Mouse (Mus musculus) urinary bladder, postnatal 14 days (tissue): ENCODE data around the gene Rrbp1.
A peak's percentile ranks its signal among the peaks of the same experiment; 100 is the strongest.

Experiments used
- DNase-seq: peaks from one replicate; pipeline ENCODE4 v3.0.0; 2021; ENCODE audit warnings: low spot score

Rrbp1 gene

DNA sequence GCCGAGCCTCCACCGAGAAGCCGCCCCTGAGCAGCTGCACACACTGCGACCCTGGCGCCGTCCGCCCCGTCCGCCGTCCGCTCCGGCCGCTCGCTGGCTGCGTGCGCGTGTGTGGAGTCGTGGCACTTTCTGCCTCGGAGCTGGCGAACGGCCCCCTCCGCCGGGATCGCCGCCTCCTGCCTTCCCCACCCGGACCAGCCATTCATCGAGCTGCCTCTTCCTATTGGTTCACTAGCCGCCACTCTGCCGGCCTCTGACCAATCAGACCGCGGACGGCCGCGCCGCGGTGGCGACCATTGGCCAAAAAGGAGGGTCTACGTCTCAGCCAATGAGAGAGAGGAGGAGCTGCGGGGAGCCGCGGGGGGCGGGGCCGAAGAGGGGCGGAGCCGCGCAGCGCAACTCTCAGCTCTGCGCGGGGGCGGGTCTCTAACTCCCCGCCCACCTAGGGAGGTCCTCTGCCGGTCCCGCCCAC is at the start of gene Rrbp1:
Rrbp1 (minus strand) TSS at position 184 of the 472 bp plus-strand sequence.
- DNase-seq = peak; percentile 98

DNA sequence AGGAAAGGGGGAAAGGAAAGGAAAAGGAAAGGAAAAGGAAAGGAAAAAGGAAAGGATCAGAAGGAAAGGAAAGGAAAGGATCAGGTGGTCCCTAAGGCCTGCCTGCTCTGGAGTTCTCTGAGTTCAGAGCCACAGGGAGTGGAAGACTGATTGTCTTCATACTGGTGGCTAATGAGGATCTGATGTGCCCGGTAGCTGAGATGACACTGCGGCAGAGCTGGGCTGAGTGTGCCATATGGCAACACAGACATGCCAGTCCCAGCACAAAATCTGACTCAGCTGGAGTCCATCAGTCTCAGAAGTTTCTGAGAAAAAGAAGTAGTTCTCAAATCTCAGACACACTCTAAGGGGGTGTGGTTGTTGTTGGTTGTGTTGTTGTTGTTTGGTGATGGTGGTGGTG is 46.7 kb upstream of the Rrbp1 start:
- no peak for DNase-seq

DNA sequence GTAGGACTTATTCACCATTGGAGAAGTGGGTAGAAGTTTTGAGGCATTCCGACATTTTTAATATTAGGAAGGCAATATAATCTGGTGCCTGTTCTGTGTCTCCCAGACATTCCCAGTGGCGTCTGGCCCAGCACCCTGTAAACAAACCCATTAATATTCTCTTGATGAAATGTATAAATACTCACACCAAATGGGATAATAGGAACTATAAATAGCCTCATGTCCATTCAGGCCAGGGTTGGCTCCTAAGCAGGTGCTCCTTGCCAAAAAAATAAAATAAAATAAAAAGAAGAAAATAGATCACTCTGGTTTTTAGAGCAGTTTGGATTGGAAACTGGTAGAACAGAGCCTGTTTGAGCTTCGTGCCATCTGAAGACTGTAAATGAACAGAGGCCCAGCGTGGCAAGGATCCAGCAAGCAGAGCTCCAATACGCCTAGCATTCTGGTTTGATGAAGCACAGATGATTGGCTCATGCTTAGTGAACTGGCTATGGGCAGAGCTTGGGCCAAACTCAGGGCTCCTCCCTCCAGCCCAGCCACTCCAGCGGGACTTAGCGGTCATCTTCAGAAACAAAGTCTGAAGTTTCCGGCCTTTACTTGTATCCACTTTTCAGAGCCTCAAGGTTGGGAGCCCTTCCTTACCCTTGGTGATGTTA is 41.5 kb upstream of the Rrbp1 start:
- peak; percentile 58 for DNase-seq

DNA sequence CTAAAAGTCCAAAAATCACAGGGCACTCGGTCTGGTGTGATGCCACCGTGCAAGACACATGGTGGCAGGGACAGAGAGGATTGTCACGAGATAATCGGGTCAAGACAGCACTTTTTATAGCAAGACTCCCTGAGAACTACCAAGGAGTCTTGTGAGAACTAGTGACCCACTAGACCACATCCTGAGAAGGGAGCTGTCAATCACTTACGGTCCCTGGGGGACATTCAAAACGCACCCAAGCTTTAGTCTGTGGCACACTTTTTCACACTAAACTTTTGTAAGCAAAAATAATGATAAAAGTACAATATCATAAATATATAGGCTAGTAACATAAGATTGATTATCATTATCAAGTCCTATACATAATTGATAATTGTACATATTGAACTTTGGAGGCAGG is 39.8 kb upstream of the Rrbp1 start:
- DNase-seq = no peak

DNA sequence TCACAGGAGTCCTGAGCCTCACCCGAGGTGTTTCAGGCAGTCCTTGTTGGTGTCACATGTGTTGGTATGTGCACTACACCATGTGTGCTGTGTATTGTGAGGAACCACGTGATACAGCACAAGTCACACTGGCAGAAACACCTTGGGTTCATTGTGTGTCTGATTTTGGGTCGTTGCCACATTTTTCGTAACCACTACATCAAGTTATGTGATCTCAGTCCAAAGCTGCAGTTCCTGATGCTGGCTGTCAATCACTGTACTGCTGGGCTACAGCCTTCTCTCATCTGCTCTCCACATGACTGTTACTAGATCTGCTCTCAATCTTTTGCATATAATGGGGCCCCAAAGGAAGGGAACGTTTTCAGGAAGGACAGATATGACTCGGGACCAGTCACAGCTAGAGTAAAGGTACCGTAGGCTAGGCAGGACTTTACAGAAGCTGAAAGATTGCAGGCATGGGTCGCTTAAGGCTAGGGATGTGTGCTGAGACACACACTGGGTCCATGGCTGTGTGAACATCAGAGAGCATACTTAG is 39.1 kb upstream of the Rrbp1 start:
- DNase-seq = no peak

DNA sequence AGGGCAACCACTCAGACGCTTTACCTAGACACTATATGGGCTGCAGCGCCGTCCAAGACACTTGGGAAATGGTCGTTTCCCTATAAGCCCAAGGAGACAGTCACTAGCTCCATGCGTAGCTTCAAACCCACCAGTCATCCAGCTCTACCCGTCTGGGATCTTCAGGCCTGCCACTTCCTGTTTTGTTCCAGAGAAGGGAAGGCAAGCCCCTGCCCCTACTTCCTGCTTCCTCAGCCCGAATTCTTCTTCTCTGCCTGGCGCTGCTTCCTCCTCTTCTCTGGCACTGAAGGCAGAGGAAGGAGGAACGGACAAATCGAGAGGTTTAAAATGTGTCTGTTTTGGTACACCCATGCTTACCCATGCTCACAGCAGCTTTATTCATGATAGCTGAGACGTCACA is 35.9 kb upstream of the Rrbp1 start:
- no peak for DNase-seq

DNA sequence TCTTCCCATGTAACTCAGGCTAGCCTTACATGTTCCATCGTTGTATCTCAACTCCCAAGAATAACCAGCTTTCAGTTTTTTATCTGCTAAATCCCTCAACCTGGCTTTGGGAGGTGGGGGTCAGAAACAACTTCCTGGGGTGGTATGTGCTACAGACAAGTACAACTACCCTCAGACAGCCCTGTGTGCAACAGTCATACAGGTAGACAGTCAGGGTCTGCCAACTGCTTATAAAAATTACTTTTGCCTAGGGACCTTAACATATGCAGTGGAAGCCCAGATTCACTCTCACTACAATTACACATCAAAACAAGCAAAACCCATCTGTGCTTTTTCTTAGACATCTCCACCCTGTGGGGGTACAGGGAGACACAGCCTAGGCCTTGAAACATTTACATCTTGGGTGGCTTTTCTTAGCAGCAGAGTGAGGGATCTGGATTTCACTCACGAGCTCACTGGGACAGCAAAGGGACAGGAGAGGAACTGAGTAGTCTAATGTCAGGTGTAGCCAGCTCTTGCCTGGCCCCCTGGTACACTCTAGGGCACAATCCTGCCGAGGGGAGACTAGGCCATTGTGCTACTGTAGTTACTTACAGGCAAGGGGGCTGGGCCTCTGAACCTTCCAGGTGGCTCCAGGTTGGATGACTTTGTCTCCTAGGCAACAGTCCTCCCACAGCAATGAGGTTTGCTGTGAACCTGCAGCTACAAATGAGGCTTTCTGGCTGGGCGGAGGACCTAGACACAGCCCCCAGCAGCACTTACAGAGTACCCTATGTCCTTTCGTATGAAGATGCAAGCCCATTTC is 34.9 kb upstream of the Rrbp1 start:
- no peak for DNase-seq

DNA sequence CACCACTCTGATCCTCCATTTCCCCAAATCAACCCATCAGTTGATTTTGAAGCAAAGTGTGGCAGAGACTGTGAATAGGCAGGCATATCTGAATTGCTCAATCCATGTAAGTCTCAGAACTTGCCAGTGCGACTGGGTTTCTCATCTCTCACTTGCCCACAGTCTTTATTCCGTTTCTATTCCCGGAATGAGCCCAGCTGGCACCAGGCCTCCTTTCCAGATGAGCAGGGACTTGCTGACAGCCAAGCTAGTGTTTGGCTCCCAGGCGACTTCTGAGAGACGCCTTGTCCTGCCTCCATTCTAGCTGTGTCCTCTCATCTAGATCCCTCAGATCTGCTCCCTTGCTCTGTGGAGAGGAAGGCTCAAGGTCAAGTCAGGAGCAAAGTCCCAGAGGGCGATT is 33.7 kb upstream of the Rrbp1 start:
- DNase-seq = no peak

DNA sequence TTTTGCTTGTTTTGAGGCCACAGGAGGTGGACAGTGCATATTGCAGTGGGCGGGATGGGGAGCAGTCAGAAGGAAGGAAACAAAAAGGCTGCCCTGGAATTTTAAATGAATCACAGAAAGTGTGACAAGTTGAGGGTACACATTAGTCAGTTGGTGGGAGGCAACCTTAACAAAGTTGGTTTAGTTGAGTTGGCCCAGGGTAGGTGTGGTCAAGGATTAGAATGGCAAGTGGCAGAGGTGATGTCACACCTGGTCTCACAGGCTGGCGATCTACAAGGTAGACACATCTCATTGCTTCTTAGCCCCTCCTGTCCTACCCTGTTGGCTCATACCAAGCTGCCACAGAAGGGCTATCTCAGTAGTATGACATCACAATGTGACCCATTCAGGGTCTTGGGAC is 21.6 kb upstream of the Rrbp1 start, which contains the start of gene Banf2:
Banf2 (plus strand) TSS at position 396 of the 400 bp plus-strand sequence.
- DNase-seq = no peak

DNA sequence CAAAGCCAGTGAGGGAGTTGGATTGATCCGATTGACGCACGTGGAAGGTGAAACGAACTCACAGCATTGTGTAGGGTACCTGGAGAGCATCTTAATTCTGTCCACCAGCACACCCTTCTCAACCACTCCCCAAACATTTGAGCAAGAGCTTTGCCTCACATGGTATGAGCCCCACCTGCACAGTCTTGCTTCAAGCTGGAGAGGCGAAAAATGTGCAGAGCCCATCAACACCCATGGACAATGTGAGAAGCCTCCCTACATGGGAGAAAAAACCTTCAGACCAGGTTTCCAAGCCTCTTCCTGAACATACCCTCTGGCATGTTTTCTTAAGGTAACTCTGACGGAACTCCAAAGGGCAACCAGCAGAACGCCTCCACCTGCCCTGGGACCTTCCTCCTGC is 19.7 kb upstream of the Rrbp1 start:
- DNase-seq = no peak

DNA sequence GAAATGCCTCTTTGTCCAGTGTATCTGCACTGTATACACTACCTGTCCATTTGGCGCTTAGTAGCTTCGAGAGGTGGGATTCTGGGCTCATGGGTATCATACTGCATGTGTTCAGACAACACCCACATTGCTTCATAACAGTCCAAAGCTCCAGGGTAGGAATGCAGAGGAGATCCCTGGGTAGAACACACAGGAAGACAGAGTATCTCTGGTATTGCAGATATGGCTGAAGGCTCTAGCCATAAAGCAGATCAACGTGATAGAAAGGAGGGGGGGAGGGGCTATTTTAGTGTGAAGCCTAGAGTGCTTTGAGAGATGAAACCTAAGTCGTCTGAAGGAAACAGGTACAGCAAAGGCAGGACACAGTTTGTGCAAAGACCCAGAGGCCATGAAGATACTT is 15.4 kb upstream of the Rrbp1 start:
- no peak for DNase-seq

DNA sequence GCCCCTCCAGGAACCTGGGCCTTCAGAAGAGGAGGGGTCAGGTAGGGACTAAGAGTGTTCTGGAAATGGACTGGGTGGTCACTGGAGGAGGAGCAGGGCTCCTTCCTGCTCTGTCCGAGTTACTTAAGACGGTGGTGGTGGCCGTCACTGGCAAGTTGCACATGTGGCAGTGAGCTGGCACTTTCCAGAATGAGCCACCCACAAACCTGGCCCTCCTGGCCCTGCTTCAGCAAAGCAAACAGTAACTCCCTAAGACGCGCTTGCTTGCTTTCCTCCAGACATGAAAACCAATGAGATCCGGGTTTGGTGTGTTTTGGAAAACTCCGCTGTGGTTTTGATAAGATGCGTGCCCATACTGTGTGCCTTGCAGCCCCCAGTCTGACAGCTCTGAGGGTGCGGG is 14.3 kb upstream of the Rrbp1 start:
- no peak for DNase-seq

DNA sequence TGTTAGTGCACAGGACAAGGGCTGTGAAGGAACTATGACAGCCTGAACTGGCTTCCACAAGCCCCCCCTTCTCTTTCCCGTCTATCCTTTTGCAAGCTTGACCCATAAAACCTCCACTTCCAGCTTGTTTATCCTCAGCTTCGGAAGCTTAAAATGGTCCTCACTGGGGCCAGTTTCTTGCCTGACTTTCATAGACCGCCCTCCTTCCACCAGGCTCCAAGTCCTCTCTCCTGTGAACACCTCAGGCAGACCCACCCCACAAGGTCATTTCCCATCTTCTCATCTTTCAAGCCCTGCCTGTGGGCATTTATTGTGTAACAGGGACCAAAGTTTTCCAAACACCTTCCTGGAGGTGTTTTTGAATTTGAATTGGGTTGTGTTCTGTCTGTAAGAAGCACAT is 11.4 kb upstream of the Rrbp1 start:
- DNase-seq = no peak

DNA sequence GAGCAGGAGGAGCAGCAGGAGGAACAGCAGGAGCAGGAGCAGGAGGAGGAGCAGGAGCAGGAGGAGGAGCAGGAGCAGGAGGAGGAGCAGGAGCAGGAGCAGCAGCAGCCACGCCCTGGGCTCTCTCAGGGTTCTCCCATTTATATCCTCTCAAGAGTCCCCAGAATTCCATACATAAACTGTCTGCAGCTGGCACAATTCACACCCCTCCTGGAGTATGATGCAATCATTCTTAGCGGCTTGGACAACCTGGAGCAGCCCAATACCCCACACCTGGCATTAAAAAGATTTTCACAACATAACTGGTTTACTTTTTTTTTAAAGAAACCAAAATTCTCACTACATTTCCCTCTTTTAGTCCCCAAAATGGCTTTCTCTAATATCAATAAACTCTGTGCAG is 8.9 kb upstream of the Rrbp1 start:
- no peak for DNase-seq

DNA sequence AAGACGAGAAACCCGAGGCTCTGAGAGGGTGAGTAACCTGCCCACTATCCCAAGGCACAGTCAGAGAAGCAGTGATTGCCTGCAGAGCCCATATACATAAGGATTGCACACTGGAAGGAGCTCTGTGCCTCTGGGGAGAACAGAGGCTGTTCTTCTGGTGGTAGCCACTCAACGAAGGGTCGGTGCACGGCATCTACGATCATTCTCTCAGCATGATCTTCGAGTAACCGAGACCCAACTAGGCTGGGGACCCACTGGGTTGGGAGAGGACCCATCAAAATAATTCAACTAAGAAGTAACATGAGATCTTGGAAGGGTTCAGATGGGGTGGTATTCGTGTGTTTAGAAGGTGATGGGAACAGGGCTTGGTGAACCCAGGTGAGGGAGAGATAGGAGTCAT is 4.8 kb upstream of the Rrbp1 start:
- DNase-seq = no peak

DNA sequence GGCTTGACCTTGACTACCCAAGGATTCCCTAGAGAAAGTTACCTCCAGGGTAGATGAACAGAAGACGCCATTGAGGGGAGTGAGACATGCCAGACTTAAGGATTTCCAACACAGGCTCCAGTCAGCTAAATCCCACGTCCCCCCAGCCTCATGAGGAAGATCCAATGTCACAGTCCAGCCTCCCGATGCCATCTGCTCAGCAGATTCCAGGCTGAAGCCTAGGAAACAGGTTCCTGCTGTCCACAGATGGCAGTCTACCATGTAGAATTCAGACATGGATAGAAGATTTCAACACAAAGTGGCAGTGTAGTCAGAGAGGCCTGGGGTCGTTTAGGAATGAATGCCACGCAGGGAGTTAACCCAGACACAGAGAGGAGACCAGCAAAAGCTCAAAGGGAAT is 3.4 kb upstream of the Rrbp1 start:
- no peak for DNase-seq

DNA sequence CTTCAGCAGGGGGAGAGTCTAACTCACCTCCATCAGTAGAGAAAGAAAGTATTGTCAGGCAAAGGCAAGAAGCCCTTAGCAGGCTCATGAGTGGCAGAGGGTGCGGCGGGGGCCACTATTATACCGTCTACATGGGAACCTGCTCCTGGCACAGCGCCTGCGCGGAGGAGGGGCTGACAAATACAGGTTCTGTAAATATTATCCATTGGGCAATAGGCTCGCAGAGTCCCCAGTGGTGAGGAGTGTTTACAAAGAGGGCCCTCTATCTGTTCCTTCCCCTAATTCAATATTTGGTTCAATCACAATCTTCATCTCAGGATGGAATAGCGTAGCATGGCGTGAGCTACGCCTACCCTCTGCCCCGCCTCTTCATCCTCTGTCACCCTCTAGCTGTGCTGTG is 3.0 kb upstream of the Rrbp1 start:
- DNase-seq = no peak

DNA sequence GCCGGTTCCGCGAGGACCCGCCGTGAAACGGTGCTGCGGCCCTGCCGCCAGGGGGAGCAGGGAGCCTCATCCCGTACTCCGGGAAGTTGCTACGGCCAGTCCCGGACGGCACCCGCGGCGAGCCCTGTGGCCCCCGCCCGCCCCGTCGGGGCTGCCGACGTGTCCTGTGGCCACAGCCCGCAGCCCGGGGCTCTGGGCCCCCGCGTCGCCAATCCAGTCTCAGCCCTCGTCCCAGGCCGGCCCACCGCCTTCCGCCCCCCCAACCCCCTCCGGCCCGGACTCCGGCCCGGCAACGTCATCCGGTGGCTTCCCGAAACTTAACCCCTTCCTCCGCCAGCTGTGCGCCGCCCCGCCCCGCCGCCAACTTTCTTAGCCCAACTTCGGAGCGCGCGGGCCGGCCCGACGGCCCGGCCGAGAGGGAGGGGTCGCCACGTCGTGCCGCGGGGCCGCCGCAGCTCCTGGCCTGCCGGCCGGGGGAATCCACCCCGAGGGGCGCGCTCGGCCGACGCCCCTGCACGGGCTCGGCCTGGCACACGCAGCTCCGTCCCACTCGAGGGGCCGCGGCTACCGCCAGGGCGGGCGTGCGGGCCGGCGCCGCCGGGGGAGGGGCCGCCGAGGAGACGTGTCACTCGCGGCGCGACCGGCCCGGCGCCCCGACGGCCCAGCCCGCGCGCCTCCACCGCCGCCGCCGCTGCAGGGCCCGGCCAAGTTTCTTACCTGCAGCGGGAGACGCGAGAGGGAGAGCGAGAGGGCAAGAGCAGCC is 600 bp downstream of the Rrbp1 start:
- peak; percentile 88 for DNase-seq

DNA sequence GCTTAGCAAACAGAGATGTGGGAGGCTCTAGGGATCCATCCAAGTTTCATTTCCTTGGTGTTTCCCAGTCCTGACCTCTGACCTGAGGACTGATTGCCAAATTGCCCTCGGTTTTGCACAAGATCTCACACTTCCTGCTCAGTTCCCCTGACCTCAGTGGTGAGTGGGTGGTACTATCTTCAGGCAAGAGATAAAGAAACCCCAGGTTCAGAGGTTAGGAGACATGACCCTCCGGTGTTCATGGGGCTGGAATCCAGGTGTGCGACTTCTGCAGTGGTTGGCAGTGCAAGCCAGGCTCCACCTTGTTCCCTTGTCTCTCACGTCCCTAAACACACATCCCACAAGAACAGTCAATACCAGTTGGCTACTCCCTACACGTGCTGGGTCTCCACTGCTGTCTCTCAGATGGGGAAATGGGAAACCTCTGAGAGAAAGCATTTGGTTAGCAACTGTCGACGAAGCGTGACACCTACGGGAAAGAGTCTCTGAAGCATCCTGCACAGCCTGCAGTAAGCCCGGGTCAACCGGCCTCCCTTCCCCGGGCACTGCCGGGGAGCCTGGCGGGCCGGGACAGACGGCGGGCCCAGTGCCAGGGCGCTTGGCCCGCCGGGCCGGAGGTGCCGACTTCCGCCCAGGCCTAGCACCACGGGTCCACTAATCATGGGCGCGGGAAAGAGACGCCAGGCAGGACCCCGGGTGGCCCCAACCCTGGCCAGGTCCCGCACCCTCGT is 1.3 kb downstream of the Rrbp1 start:
- DNase-seq = peak; percentile 43

DNA sequence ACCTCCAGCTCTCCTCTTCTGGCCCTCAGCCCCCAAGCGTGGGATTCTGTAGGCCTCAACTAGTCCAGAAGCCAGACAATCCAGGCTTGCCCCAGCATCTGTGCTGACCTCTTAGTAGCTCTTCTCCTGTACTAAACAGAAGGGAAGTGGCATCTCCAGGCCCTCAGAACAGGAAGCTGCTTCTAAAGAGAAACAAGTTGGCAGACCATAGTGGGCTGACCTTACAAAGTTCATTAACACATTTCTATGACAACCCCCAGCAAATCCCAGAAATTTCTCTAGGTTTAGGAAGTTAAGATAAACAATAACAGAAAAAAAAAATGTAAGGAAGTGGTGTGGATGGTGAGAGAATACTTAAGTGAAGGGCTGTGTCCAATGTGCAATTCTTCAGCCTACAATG is 2.0 kb downstream of the Rrbp1 start:
- no peak for DNase-seq

DNA sequence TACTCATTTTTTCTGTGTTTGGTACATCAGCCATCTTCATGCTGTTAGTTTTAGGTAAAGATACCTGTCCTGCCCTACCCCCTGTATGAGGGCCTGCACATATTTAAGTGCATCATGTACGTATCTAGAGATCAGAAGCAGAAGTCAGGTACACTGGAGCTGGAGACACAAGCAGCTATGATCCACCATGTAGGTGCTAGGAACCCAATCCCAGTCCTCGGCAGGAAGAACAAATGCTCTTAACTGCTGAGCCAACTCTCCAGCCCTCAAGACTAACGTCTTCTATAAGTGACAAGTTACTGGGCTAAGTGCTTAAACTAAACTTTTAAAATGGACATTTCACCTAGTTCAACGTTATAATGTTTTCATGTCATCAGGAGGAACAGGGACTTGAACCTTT is 3.9 kb downstream of the Rrbp1 start:
- no peak for DNase-seq

DNA sequence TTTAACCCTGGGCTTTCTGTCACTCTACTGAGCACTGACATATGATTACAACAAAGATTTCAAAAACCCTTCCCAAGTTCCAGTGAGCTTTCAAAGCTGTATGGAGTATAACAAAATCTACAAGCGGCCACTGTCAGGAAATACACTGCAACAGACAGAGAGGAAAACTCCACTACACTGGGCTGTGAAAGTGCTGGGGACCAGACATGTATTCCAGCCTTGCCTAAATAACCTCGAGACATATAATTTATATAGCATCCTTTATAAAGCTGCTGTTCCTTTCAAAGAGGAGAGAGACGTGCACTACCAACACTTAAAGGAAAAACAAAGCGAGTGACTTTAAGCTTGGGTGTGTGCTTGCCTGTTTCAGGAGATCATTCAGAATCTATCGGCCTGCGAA is 4.4 kb downstream of the Rrbp1 start:
- no peak for DNase-seq
